Mouse (Mus musculus) hindbrain, embryonic 16.5 days (tissue): ENCODE results near the gene Grk2. TPM values are rescaled to one million over a fixed set of nuclear protein-coding genes. Genes with fewer than 3 reads are reported as not detected.

Experiments used
- ATAC-seq: fragments of 200-750 bp; cut with Nextera tagmentation; 2 replicates; pipeline ENCODE4 v1.8.0; 2017; ENCODE audit warnings: moderate TSS enrichment, moderate library complexity
- H3K27ac ChIP-seq: fragments of 300-500 bp; sonication (generic); 2 replicates; pipeline ENCODE4 v1.5.1; 2014; ENCODE audit warnings: low read depth, mild to moderate bottlenecking, control low read depth, low read length, moderate library complexity
- H3K27me3 ChIP-seq: fragments of 300-500 bp; sonication (generic); replicated peaks from 2 replicates; pipeline ENCODE4 v1.6.1; 2014; ENCODE audit warnings: low read length; ENCODE audit not compliant: control insufficient read depth, insufficient read depth
- H3K36me3 ChIP-seq: fragments of 300-500 bp; sonication (generic); 2 replicates; pipeline ENCODE4 v1.6.1; 2014; ENCODE audit warnings: mild to moderate bottlenecking, low read length, moderate library complexity, mixed read lengths; ENCODE audit not compliant: control insufficient read depth, insufficient read depth
- H3K4me1 ChIP-seq: fragments of 300-500 bp; sonication (generic); 2 replicates; pipeline ENCODE4 v1.6.1; 2014; ENCODE audit warnings: low read depth, low read length; ENCODE audit not compliant: control insufficient read depth, insufficient read depth
- H3K4me2 ChIP-seq: fragments of 300-500 bp; sonication (generic); 2 replicates; pipeline ENCODE4 v1.6.1; 2014; ENCODE audit warnings: mild to moderate bottlenecking, low read length, control low read depth, moderate library complexity
- H3K4me3 ChIP-seq: fragments of 300-500 bp; sonication (generic); 2 replicates; pipeline ENCODE4 v1.5.1; 2014; ENCODE audit warnings: mild to moderate bottlenecking, low read length, control low read depth, moderate library complexity
- H3K9ac ChIP-seq: fragments of 300-500 bp; sonication (generic); 2 replicates; pipeline ENCODE4 v1.6.1; 2014; ENCODE audit warnings: low read depth, mild to moderate bottlenecking, control low read depth, low read length, moderate library complexity
- H3K9me3 ChIP-seq: fragments of 300-500 bp; sonication (generic); 2 replicates; pipeline ENCODE4 v1.6.1; 2014; ENCODE audit warnings: mild to moderate bottlenecking, low read length, moderate library complexity; ENCODE audit not compliant: control insufficient read depth
- WGBS: fragments of 180-500 bp; shearing (Covaris S2); extraction: QIAGEN DNeasy Blood & Tissue Kit; methylation state at CpG from one replicate; pipeline ENCODE4 v1.1.7; 2014; 5-methylcytosine and 5-hydroxymethylcytosine counted together
- microRNA-seq: library from miRNA; unstranded; fragments of <30 nt; microRNA quantifications from one replicate; pipeline ENCODE4, GENCODE M21; 2017
- polyA plus RNA-seq: library from polyadenylated mRNA; unstranded; fragments of >200 nt; fragmentation: Nextera tagmentation; extraction: Ambion mirVana; gene quantifications from 2 replicates; pipeline ENCODE4 v1.2.1, GENCODE M21; 2015

Grk2 gene
- polyA plus RNA-seq, 1 experiment from 2014 or later = 28.3 TPM

DNA sequence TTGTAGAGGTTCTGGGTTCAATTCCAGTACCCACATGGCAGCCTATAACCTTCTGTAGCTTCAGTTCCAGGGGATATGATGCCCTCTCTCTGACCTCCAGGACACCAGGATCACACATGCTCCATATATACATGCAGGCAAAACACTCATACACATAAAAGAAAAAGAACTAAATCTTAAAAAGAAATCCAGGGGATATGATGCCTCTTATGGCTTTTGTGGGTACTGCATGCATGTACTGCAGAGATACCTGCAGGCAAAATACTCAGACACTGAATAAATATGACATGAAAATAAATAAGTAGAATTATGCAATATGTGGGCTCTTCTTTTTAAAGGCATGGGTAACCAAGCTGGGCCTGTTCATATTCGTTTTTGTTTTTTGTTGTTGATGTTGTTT lies 59.0 kb downstream of the Grk2 start:
- Histone ChIP-seq H3K4me2 (no peak overlapping the region), H3K4me1 (no peaks in the 10 kb centered on the region), H3K9me3 (no peaks in the 10 kb centered on the region), H3K36me3 (no peaks in the 10 kb centered on the region), H3K27me3 (no peaks in the 10 kb centered on the region), H3K4me3 (no peak overlapping the region), H3K27ac (no peak overlapping the region), H3K9ac (no peak overlapping the region)
- WGBS = 48% methylated on average over 1 of the region's 1 CpGs
- no peak for ATAC-seq

DNA sequence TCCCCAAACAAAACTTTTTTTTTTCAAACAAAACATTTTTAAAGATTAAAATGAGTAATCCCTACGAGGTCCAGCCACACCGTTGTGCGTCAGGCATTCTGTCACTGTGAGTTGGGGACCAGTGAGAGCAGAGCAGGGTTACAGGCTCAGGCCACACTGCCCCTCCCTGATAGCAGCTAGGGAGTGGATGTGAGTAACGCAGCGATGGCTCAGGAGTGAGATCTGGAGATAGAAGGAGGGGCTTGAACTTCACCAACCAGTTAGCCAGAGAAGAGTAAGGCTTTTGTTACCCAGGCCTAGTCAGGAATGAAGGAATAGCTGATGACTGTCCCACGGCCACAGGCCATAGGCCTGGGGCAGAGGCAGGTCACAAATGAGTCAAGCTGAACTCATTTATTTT lies 61.2 kb downstream of the Grk2 start:
- Histone ChIP-seq H3K9me3 (no peaks in the 10 kb centered on the region), H3K4me1 (no peaks in the 10 kb centered on the region), H3K4me3 (no peak overlapping the region), H3K27me3 (no peaks in the 10 kb centered on the region), H3K27ac (no peak overlapping the region), H3K36me3 (no peaks in the 10 kb centered on the region), H3K4me2 (no peak overlapping the region), H3K9ac (no peak overlapping the region)
- 86% methylated on average over 6 of the region's 6 CpGs for WGBS
- ATAC-seq = no peak

DNA sequence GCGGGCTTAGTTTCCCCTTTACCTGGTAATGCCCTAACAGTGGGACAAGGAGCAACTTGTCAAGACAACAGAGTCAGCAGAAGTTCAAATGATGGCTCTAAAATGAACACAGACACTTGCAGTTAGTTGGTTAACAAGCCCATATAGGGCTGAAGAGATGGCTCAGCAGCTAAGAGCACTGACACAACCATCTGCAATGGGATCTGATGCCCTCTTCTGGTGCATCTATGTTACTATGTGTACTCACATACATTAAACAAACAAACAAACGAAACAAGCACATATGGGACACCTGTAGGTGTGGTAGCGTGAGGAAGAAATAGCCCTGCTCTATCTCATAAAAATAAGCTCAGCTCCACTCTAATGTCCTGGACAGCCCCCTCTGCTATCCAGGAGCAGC lies 63.6 kb downstream of the Grk2 start:
- Histone ChIP-seq H3K27me3 (no peaks in the 10 kb centered on the region), H3K9ac (no peak overlapping the region), H3K27ac (no peak overlapping the region), H3K9me3 (no peaks in the 10 kb centered on the region), H3K4me3 (no peak overlapping the region), H3K4me1 (no peaks in the 10 kb centered on the region), H3K4me2 (no peak overlapping the region), H3K36me3 (no peaks in the 10 kb centered on the region)
- WGBS = 56% methylated on average over 3 of the region's 3 CpGs
- ATAC-seq = no peak

DNA sequence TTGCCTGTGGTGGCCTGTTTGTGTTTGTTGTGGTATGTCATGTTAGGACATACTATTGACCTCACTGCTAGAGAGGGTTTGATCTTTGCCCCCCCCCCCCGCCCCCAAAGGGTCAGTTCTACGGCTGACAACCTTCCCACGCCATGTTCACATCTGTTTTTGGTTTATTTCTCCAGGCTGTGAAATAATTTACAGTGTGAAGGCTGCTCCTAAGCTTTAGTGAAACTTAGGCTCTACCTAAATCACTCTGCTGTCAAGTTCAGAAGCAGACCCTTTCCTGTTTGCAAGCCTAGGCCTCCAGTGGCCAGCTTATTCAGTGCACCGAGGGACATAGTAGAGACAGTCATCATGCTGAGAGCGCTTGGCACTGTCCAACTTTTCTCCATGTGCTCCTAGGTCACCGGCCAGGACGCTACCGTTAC lies 65.8 kb downstream of the Grk2 start:
- no peaks in the 10 kb centered on the region for H3K9me3 ChIP-seq
- no peaks in the 10 kb centered on the region for H3K4me1 ChIP-seq
- H3K27ac ChIP-seq = no peak overlapping the region
- no peak overlapping the region for H3K4me2 ChIP-seq
- ATAC-seq = no peak
- no peak overlapping the region for H3K9ac ChIP-seq
- H3K4me3 ChIP-seq = no peak overlapping the region
- no peaks in the 10 kb centered on the region for H3K27me3 ChIP-seq
- 70% methylated on average over 8 of the region's 8 CpGs for WGBS
- no peaks in the 10 kb centered on the region for H3K36me3 ChIP-seq

Small RNA genes within 50 kb of the gene (microRNA-seq; reads per million reads assigned to microRNA genes)
- not detected for gene Mir6985

Other genes starting within 250 kb of the Grk2 start
- 0.26 TPM in 1 of 2 replicates, not detected in the other for gene Gstp3, start 246.7 kb downstream of the Grk2 start, polyA plus RNA-seq
- gene Cabp2, start 224.6 kb downstream of the Grk2 start, polyA plus RNA-seq = not detected in 2 replicates
- 85.4 and 86.4 TPM in 2 replicates for gene Cdk2ap2, start 209.0 kb downstream of the Grk2 start, polyA plus RNA-seq
- 87.3 and 91.9 TPM in 2 replicates for gene Pitpnm1, start 206.2 kb downstream of the Grk2 start, polyA plus RNA-seq
- 109 and 113 TPM in 2 replicates for gene Aip, start 180.4 kb downstream of the Grk2 start, polyA plus RNA-seq
- not detected in 2 replicates for gene Gpr152, start 166.4 kb downstream of the Grk2 start, polyA plus RNA-seq
- gene Cabp4, start 162.2 kb downstream of the Grk2 start, polyA plus RNA-seq = 0.24 and 0.29 TPM in 2 replicates
- 116 and 122 TPM in 2 replicates for gene Coro1b, start 157.6 kb downstream of the Grk2 start, polyA plus RNA-seq
- 0.41 and 0.63 TPM in 2 replicates for gene Ptprcap, start 152.6 kb downstream of the Grk2 start, polyA plus RNA-seq
- 54.1 and 57.0 TPM in 2 replicates for gene Rps6kb2, start 142.9 kb downstream of the Grk2 start, polyA plus RNA-seq
- 6.5 and 7.9 TPM in 2 replicates for gene Carns1, start 130.7 kb downstream of the Grk2 start, polyA plus RNA-seq
- gene Tbc1d10c, start 114.9 kb downstream of the Grk2 start, polyA plus RNA-seq = 0.54 and 1.1 TPM in 2 replicates
- 604 and 614 TPM in 2 replicates for gene Ppp1ca, start 114.2 kb downstream of the Grk2 start, polyA plus RNA-seq
- 25.0 and 26.5 TPM in 2 replicates for gene Rad9a, start 104.6 kb downstream of the Grk2 start, polyA plus RNA-seq
- gene Clcf1, start 92.0 kb downstream of the Grk2 start, polyA plus RNA-seq = 1.0 and 1.1 TPM in 2 replicates
- gene AC109138.7, start 91.9 kb downstream of the Grk2 start, polyA plus RNA-seq = not detected in 2 replicates
- 21.3 and 24.0 TPM in 2 replicates for gene Pold4, start 74.3 kb downstream of the Grk2 start, polyA plus RNA-seq
- gene Ssh3, start 37.0 kb downstream of the Grk2 start, polyA plus RNA-seq = 19.9 and 21.2 TPM in 2 replicates
- gene Ankrd13d, start 23.1 kb downstream of the Grk2 start, polyA plus RNA-seq = 69.0 and 85.3 TPM in 2 replicates
- gene Kdm2a, start 92.1 kb upstream of the Grk2 start, polyA plus RNA-seq = 29.8 and 34.8 TPM in 2 replicates
- 6.4 and 6.6 TPM in 2 replicates for gene Rhod, start 133.2 kb upstream of the Grk2 start, polyA plus RNA-seq
- gene Syt12, start 171.2 kb upstream of the Grk2 start, polyA plus RNA-seq = 8.4 and 9.0 TPM in 2 replicates
- gene 2010003K11Rik, start 192.4 kb upstream of the Grk2 start, polyA plus RNA-seq = not detected in 2 replicates
- gene Pcx, start 204.2 kb upstream of the Grk2 start, polyA plus RNA-seq = 52.5 and 53.2 TPM in 2 replicates